Mouse (Mus musculus) forebrain, postnatal 0 days (tissue): ENCODE results near the gene Igsf8. TPM values are rescaled to one million over a fixed set of nuclear protein-coding genes. Genes with fewer than 3 reads are reported as not detected.

Source experiments
- ATAC-seq: fragments of 200-750 bp; cut with Nextera tagmentation; 2 replicates; pipeline ENCODE4 v1.8.0; 2017; ENCODE audit warnings: mild to moderate bottlenecking, moderate library complexity
- DNase-seq: peaks from one replicate; pipeline ENCODE4 v3.0.0-alpha.2; 2015
- H3K27ac ChIP-seq: fragments of 300-500 bp; sonication (generic); 2 replicates; pipeline ENCODE4 v1.5.1; 2014; ENCODE audit warnings: low read depth, mild to moderate bottlenecking, antibody characterized with exemption, low read length, moderate library complexity, mixed read lengths
- H3K27me3 ChIP-seq: fragments of 300-500 bp; sonication (generic); 2 replicates; pipeline ENCODE4 v1.6.1; 2014; ENCODE audit warnings: mild to moderate bottlenecking, low read length, mixed read lengths; ENCODE audit not compliant: insufficient read depth
- H3K36me3 ChIP-seq: fragments of 300-500 bp; sonication (generic); 2 replicates; pipeline ENCODE4 v1.6.1; 2014; ENCODE audit warnings: mild to moderate bottlenecking, moderate library complexity; ENCODE audit not compliant: insufficient read depth
- H3K4me1 ChIP-seq: fragments of 300-500 bp; sonication (generic); 2 replicates; pipeline ENCODE4 v1.6.1; 2014; ENCODE audit warnings: antibody characterized with exemption; ENCODE audit not compliant: insufficient read depth
- H3K4me2 ChIP-seq: fragments of 300-500 bp; sonication (generic); 2 replicates; pipeline ENCODE4 v1.6.1; 2014; ENCODE audit warnings: low read depth, mild to moderate bottlenecking, moderate library complexity
- H3K4me3 ChIP-seq: fragments of 300-500 bp; sonication (generic); 2 replicates; pipeline ENCODE4 v1.5.1; 2014; ENCODE audit warnings: low read depth, low read length, mixed read lengths
- H3K9ac ChIP-seq: fragments of 300-500 bp; sonication (generic); 2 replicates; pipeline ENCODE4 v1.6.1; 2014; ENCODE audit warnings: mild to moderate bottlenecking
- H3K9me3 ChIP-seq: fragments of 300-500 bp; sonication (generic); 2 replicates; pipeline ENCODE4 v1.6.1; 2016; ENCODE audit warnings: low read length
- CTCF ChIP-seq: sonication (generic); IDR thresholded peaks from 2 replicates; pipeline ENCODE4 v1.5.1; 2016; ENCODE audit warnings: antibody characterized with exemption, control low read depth, low read depth
- WGBS: fragments of 180-500 bp; shearing (Covaris S2); extraction: QIAGEN DNeasy Blood & Tissue Kit; methylation state at CpG from one replicate; pipeline ENCODE4 v1.1.7; 2014; 5-methylcytosine and 5-hydroxymethylcytosine counted together
- polyA plus RNA-seq: library from polyadenylated mRNA; unstranded; fragments of >200 nt; fragmentation: Nextera tagmentation; extraction: Ambion mirVana; gene quantifications from 2 replicates; pipeline ENCODE4 v1.2.1, GENCODE M21; 2015
- total RNA-seq: library from RNA; depleted of rRNA; stranded (reverse); fragments of >200 nt; gene quantifications from 2 replicates; pipeline ENCODE4 v1.2.3, GENCODE M21; 2014

Gene Igsf8
- total and polyA plus RNA-seq, 2 experiments from 2014 or later: 110 to 117 TPM

DNA sequence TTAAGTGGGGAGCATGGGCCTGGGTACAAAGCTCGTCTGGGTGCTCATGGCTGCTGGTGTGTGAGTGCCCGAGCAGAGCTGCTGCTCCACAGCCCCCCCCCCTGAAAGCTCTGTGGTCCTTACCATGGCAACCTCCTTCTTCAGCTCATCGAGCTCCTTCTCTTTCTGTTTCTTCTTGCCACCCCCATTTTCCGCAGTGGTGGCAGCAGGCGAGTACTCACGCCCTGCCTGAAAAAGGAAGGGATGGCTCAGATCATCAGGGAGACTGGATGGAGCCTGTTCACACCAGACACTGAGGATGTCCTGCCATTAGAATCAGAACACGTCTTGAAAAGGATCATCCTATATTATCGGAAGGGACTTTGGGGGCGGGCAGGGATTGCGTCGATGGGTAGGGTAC is 32.0 kb downstream of the Igsf8 start:
- Histone ChIP-seq H3K9ac (no peak overlapping the region), H3K36me3 (0 out of 2 replicates have a peak, but pooled peaks cover 3% of the 10 kb centered on the region), H3K9me3 (no peaks in the 10 kb centered on the region), H3K27ac (no peak overlapping the region), H3K4me1 (peaks cover 5% of the 10 kb centered on the region; the same call in 1 of the 2 replicates), H3K27me3 (no peaks in the 10 kb centered on the region), H3K4me3 (no peak overlapping the region), H3K4me2 (no peak overlapping the region)
- WGBS: 82% methylated on average over 11 of the region's 11 CpGs
- no peak for ATAC-seq
- TF ChIP-seq CTCF: no peak
- DNase-seq: no peak

- peak overlapping the region; percentile 44 for H3K9ac ChIP-seq
- 25% methylated on average over 4 of the region's 4 CpGs for WGBS
These were observed 34.3 kb downstream of the Igsf8 start for GRCm38 (mm10) chr1:172295751-172296197.

DNA sequence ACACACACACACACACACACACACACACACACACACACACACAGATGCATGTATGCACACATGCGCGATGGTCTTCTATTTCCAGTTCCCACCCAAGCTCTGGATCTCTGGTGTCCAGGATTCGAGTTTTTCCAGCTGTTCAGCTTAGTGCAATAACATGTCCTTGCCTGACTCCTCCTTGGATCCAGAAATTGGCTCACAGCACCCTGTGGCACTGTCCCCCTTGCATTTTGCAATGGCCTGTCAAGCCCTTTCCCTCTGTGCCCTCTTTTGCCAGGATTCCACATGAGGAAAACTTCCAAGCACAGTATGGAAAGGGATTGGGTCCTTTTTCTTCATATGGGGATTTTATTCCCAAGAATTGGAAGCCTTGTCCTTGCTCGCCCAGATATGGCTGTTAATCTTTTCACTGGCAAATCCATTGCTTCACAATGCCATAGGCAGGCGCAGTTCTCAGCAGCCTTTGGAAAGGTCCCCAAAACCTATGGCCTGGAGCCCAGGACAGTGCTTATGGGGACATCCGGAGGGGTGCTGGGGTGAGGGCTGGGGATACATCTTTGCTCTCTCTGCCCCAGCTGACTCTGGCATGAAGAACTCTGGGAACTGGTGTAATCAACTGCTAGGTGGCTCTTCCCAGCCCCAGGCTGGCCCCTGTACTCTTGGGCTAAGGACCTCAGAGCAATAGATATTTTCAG is 35.5 kb downstream of the Igsf8 start:
- H3K9ac ChIP-seq: peak overlapping the region; percentile 44
- ATAC-seq (no peak), DNase-seq (no peak)
- H3K27ac ChIP-seq: peak overlapping the region; percentile 78
- H3K9me3 ChIP-seq: no peaks in the 10 kb centered on the region
- 63% methylated on average over 6 of the region's 6 CpGs for WGBS
- H3K27me3 ChIP-seq: no peaks in the 10 kb centered on the region
- TF ChIP-seq CTCF: no peak
- H3K4me2 ChIP-seq: peak overlapping the region; percentile 37
- peaks cover 6% of the 10 kb centered on the region; the same call in 1 of the 2 replicates for H3K4me1 ChIP-seq
- peak overlapping the region; percentile 16 for H3K4me3 ChIP-seq
- no peaks in the 10 kb centered on the region for H3K36me3 ChIP-seq

More at GRCm38 (mm10) chr1:172295751-172296197, 34.3 kb downstream of the Igsf8 start:
- Histone ChIP-seq H3K4me3 (no peak overlapping the region), H3K27me3 (no peaks in the 10 kb centered on the region), H3K4me2 (peak overlapping the region; percentile 37), H3K4me1 (peaks cover 6% of the 10 kb centered on the region; the same call in 1 of the 2 replicates), H3K9me3 (no peaks in the 10 kb centered on the region), H3K27ac (peak overlapping the region; percentile 78; the same call in 1 of the 2 replicates), H3K36me3 (0 out of 2 replicates have a peak, but pooled peaks cover 3% of the 10 kb centered on the region)
- DNase-seq (no peak), ATAC-seq (peak; percentile 79)
- TF ChIP-seq CTCF: no peak

GRCm38 (mm10) chr1:172297611-172298537 is 36.4 kb downstream of the Igsf8 start, which contains the start of gene Atp1a2:
Gene Atp1a2 (minus strand): TSS chr1:172298064.
- Histone ChIP-seq H3K9me3 (no peaks in the 10 kb centered on the region), H3K36me3 (no peaks in the 10 kb centered on the region), H3K27me3 (no peaks in the 10 kb centered on the region), H3K4me3 (peak within 1 kb of the TSS; percentile 16), H3K9ac (peak within 1 kb of the TSS; percentile 44), H3K4me1 (peaks cover 6% of the 10 kb centered on the region; the same call in 1 of the 2 replicates), H3K27ac (peak within 1 kb of the TSS; percentile 78), H3K4me2 (peak within 1 kb of the TSS; percentile 37)
- WGBS: 8% methylated on average over 16 of the region's 16 CpGs
- ATAC-seq (peak; percentile 60), DNase-seq (no peak)
- TF ChIP-seq CTCF: no peak

DNA sequence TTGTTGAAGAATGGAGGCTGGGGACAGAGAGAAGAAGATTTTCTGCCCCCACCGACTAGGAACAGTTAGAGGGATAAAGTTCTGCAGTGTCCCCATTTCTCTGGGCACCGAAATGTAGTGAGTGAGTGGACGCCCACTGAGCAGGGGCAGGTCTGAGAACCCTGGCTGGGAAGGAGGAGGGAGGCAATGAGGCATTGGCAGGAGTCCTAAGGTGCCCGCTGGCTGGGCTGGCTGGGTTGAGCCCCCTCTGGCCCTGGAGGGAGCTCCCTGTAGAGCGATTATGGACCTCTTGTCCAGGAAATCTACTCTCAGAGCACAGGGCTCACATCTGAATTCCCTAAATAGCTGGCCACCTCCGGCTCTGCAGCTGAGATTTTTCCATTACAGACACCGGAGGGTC is 38.1 kb downstream of the Igsf8 start:
- no peak for ATAC-seq
- Histone ChIP-seq H3K4me2 (no peak overlapping the region), H3K27me3 (no peaks in the 10 kb centered on the region), H3K9me3 (no peaks in the 10 kb centered on the region), H3K4me1 (peaks cover 6% of the 10 kb centered on the region; the same call in 1 of the 2 replicates), H3K9ac (no peak overlapping the region), H3K36me3 (no peaks in the 10 kb centered on the region), H3K4me3 (no peak overlapping the region), H3K27ac (peak overlapping the region; percentile 57)
- no peak for TF ChIP-seq CTCF
- 55% methylated on average over 7 of the region's 7 CpGs for WGBS
- no peak for DNase-seq

DNA sequence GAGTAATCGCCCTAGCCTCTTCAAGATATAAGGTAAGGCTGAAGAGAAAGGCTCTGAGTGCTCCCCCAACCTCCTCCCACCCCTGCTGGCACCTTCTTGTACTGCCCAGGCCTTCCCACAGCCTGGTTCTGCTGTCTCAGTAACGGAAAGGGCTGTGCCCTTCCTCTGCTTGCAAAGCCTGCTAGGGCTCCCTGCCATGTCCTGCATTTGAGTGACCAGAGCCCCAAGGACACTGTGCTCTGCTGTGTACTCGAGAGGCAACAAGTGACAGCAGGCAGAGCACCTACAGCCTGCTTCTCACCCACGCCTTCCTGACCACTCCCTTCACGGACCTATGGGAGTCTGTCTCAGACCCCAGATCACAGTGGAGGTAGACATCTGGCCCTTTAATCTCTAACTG is 38.8 kb downstream of the Igsf8 start:
- 63% methylated on average over 5 of the region's 5 CpGs for WGBS
- no peak for DNase-seq
- no peak for TF ChIP-seq CTCF

More for the DNA sequence above, 38.8 kb downstream of the Igsf8 start:
- ATAC-seq: no peak
- H3K9ac ChIP-seq: no peak overlapping the region
- 0 out of 2 replicates have a peak overlapping the region, but pooled peaks have one; percentile 57 for H3K27ac ChIP-seq
- H3K4me1 ChIP-seq: peaks cover 6% of the 10 kb centered on the region; the same call in 1 of the 2 replicates
- H3K27me3 ChIP-seq: no peaks in the 10 kb centered on the region
- H3K9me3 ChIP-seq: no peaks in the 10 kb centered on the region
- no peak overlapping the region for H3K4me3 ChIP-seq
- H3K4me2 ChIP-seq: no peak overlapping the region
- no peaks in the 10 kb centered on the region for H3K36me3 ChIP-seq
